In genomic region chr12:87343084-87343605, GRCm38 (mm10) we compare ENCODE assay signal across 23 mouse cellular contexts. TPM values are rescaled to one million over a fixed set of nuclear protein-coding genes. Genes with fewer than 3 reads are reported as not detected.
"Had no signal": no experiment of that assay in that cellular context is flagged by ENCODE, and none has a peak within 500 bp of the region (broad histone marks: within the 10 kb centered on the region; RNA-seq: fewer than 3 reads in every experiment).

No protein-coding gene starts in this region.

- DNase-seq: kidney, adult 11 months; kidney, adult 8-10 months; kidney, postnatal 10 days; kidney, postnatal 36 days; liver, embryonic 13.5 days; lung, adult 2 months; lung, postnatal 14 days; lung, postnatal 4 days; right cerebral cortex, adult 18-20 months; right cerebral cortex, postnatal 14 days; right cerebral cortex, postnatal 4 days; thymus, adult 2 months; thymus, postnatal 14 days; thymus, postnatal 4 days had no signal

- H3K4me2 ChIP-seq: kidney, embryonic 15.5 days; limb, embryonic 13.5 days; liver, embryonic 13.5 days; midbrain, embryonic 12.5 days; midbrain, embryonic 15.5 days; neural tube, embryonic 12.5 days; neural tube, embryonic 15.5 days had no signal

- H3K27me3 ChIP-seq: kidney, embryonic 15.5 days; limb, embryonic 13.5 days; liver, embryonic 13.5 days; midbrain, embryonic 12.5 days; midbrain, embryonic 15.5 days; neural tube, embryonic 12.5 days; neural tube, embryonic 15.5 days had no signal

- H3K4me1 ChIP-seq: kidney, embryonic 15.5 days; limb, embryonic 10.5 days; limb, embryonic 13.5 days; midbrain, embryonic 12.5 days; midbrain, embryonic 15.5 days; neural tube, embryonic 12.5 days; neural tube, embryonic 15.5 days had no signal

- H3K9ac ChIP-seq: kidney, embryonic 15.5 days; limb, embryonic 13.5 days; liver, embryonic 13.5 days; midbrain, embryonic 12.5 days; midbrain, embryonic 15.5 days; neural tube, embryonic 12.5 days; neural tube, embryonic 15.5 days had no signal

- H3K9me3 ChIP-seq: kidney, embryonic 15.5 days; limb, embryonic 10.5 days; limb, embryonic 13.5 days; liver, embryonic 13.5 days; midbrain, embryonic 12.5 days; midbrain, embryonic 15.5 days; neural tube, embryonic 12.5 days; neural tube, embryonic 15.5 days had no signal

- H3K4me3 ChIP-seq: kidney, embryonic 15.5 days; limb, embryonic 10.5 days; limb, embryonic 13.5 days; liver, embryonic 13.5 days; midbrain, embryonic 12.5 days; midbrain, embryonic 15.5 days; neural tube, embryonic 12.5 days; neural tube, embryonic 15.5 days had no signal

- ATAC-seq: midbrain, embryonic 15.5 days had no signal

- H3K27ac ChIP-seq: kidney, embryonic 15.5 days; limb, embryonic 10.5 days; limb, embryonic 13.5 days; liver, embryonic 13.5 days; midbrain, embryonic 12.5 days; midbrain, embryonic 15.5 days; neural tube, embryonic 12.5 days; neural tube, embryonic 15.5 days; stomach, postnatal 0 days had no signal

RNA-seq across cellular contexts. Expression of gene Ism2, which starts 43.6 kb away (rescaled TPM):
- total RNA-seq: megakaryocyte, adult 5-6 weeks had no signal
